Mouse (Mus musculus) large intestine, adult 2 months (tissue): ENCODE measurements around the gene Sfmbt2. TPM values are rescaled to one million over a fixed set of nuclear protein-coding genes. Genes with fewer than 3 reads are reported as not detected.

ENCODE experiments used
- DNase-seq: peaks from one replicate; pipeline ENCODE4 v3.0.0-alpha.2; 2012; ENCODE audit warnings: low read depth, low spot score
- WGBS: fragments of 180-500 bp; shearing (Covaris S2); methylation state at CpG from one replicate; pipeline ENCODE4 v1.1.7; 2018; 5-methylcytosine and 5-hydroxymethylcytosine counted together
- polyA plus RNA-seq: library from polyadenylated mRNA; depleted of rRNA; stranded (reverse); fragments of >200 nt; gene quantifications from 2 replicates; pipeline ENCODE4 v1.2.3, GENCODE M21; 2012; rRNA removed

Sfmbt2 gene
- polyA plus RNA-seq, 1 experiment: 0.12 TPM

DNA sequence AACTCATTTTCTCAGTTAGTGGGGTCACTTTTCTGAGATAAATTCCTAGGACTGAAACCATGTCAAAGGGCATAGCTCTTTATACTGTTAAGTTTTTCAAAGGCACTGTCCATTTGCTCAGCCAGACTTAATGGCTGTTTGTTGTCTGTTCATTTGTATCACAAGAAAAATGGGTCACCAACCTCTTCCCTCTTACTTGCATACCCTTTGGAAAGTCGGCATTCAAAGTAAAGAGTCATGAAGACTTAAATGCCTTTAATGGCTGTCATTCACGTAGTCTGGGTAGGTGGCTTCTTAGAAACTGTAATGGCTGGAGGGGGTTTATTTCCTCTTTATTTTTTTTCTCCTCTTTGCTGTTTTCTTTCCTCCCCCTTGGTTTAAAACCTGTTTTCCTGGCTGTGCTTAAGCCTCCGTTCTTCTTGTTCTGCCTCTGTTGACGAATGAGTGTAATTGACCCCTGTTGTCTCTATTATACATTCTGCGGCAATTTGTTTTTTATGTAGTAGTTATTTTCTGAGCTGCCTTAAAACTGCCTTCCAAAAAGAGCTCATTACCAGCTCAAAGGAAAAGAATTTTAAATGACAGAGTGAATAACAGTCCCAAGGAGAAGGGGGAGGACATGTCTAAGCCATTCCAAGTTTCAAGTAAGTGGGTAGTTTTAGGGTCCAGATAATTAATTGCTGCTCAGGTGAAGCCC, 151.6 kb downstream of the Sfmbt2 start:
- no peak for DNase-seq
- WGBS: 58% methylated on average over 5 of the region's 5 CpGs

DNA sequence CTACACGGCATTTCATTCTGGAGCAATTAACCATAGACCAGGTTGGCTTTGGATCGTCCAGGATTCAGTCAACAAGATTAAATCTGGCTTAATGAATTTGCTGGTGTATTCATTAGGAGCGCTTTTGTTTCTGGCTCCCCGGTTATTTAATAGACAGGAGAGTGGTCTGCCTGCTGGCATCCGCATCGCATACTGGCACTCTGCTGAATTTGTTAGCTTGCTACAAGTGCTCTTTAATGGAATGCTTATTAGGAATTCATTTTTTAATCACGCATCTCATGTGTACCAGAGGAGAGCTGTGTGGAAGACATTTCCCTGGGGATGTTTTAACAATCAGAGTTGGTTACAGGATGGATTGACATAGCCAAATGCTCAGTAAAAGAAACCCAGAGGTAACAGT, 155.3 kb downstream of the Sfmbt2 start:
- DNase-seq: no peak
- 90% methylated on average over 7 of the region's 7 CpGs for WGBS

DNA sequence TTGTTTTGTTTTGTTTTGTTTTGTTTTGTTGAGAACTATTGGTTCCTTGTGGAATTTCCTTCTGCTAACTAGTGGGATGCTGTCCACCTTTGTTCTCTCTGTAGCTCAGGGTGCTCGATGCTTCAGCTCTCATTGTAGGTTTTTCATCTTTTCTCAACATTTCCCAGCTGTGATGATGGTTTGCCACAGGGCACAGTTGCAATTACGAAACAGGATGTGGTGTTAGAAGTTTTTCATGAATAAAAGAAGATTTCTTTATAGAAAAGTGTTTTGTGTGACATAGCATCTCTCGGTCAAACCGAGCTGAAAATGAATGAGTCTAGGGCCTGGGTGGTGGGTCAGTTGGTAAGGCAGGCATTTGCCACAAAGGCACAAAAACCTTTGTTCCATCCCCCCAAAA, 171.5 kb downstream of the Sfmbt2 start:
- 78% methylated on average over 4 of the region's 4 CpGs for WGBS
- no peak for DNase-seq

DNA sequence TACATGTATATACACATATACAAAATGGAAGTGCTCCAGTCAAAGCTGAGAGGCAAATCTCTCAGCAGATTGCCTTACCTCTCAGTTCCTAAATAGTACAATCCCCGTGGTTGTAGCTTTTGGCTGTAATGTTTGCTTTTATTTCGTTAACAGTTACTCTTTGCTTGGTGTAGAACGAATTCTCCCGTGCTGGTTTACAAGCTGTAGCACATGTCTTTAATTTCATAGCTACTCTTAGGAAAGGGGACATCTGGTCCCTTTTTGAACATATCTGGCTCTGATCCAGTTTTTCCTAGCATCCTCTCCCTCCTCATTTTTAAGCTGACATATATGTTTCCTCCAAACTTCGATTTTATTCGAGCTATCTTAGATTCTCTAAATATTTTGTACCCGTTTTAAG, 172.1 kb downstream of the Sfmbt2 start:
- WGBS: 66% methylated on average over 7 of the region's 7 CpGs

DNA sequence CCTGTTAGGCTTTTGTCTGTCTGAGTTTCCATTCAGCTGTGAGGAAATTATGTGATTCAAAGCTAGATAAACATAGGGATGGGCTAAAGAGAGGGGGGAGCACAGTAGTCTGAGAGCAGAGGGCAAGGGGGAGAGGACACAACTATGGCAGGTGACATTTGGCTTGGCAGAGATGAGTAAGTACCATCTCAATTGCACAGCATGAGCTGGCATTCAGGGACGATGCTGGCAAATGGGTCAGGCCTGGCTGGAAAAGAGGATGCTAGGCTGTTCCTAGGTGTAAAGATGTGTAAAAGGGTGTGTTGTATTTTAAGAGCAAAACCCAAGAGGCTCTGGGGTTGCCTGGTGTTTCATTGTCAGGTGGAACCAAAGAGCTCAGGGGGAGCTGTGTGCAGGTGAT, 188.5 kb downstream of the Sfmbt2 start:
- DNase-seq: no peak
- 76% methylated on average over 1 of the region's 1 CpGs for WGBS

More for the DNA sequence above, 172.1 kb downstream of the Sfmbt2 start:
- DNase-seq: no peak

DNA sequence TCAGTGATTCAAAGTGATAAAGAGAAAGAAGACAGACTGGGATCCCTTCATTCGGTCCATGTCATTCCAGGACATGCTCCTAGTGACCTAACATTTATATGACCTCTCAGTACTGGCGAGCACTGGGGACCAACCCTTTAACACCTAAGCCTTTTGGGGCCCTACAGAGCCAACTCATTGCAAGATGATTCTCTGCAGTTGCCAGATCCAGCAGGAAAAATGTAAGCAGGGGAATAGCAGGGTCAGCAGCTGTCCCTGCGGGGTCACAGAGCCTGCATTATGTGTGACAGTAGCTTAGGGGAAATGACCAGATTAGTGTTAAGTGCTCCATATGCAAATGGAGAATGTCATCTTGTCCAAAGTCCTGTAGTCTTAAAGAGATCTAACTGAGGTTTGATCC, 195.2 kb downstream of the Sfmbt2 start:
- DNase-seq: no peak
- 85% methylated on average over 3 of the region's 3 CpGs for WGBS

DNA sequence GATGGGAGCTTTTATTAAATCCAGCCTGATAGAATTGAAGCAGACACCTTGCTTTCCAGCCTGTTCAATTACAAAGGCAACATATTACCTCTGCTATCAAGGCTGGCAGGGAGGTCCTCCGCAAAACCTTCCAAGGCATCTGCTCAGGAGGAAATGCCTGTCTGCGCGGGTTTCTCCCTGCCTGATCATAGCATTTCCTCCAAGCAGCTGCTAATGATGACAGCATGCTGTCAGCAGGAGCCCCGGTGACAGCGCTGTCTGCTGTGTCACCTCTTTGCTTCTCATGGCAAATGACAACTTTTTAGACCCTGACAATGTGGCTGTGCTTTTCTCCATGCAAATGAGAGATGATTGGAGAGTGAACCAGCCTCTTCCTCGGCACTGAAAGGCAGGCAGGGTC, 199.1 kb downstream of the Sfmbt2 start:
- WGBS: 57% methylated on average over 6 of the region's 6 CpGs
- DNase-seq: no peak

DNA sequence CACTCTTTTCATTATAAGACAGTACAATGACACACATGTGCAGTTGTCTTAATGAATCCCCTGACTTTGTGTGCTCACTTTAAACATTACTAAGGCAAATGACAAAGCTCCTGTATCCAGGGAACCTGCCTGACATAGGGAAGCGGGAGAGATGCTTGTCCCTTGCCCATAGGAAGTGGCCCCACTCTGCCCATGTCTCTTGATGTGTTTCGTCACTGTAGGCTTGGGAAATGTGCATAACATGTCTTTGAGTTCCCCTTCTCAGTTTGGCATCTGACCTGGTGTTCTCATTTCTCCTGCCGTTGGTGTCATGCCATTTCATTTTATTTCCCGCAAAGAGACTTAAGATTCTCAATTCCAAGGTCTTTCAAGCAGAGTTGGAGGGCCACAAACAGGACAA, 202.0 kb downstream of the Sfmbt2 start:
- 84% methylated on average over 4 of the region's 4 CpGs for WGBS

DNA sequence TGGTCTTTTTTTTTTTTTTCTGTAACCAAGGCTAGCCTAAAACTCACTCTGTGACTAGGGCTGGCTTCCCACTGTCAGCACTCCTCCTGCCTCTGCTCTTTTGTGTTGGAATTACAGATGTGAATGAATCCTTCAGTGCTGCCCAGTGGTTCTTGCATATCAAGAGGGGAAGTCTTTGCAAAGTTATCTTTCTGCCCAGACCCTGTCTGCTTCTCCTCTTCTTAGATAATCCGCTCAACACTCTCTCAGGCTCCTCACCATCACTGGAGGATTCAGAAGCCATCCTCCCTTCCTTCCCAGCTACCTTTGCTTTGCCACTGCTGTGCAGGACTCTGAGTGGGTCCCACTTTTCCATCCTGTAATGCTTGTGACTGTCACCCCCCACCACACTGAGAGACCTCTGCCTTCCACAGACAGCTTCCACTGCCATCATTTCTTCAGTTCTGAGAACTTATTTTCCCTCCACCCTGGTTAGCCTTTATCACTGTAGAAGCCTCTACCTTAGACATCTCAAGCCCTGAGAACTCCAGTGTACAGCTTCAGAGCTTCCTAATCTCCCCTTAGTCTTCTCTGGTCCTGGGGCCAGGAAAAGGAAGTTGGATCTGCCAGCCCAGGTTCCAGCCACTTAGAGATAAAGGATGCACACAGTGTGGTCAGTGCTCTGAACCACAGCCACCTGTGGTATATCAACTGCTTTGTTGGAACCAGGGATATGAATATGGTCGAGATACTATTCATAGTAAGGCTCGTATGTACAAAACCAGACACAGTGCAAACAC, 205.8 kb downstream of the Sfmbt2 start:
- 72% methylated on average over 3 of the region's 3 CpGs for WGBS
- DNase-seq: no peak

More for the DNA sequence above, 202.0 kb downstream of the Sfmbt2 start:
- DNase-seq: no peak

DNA sequence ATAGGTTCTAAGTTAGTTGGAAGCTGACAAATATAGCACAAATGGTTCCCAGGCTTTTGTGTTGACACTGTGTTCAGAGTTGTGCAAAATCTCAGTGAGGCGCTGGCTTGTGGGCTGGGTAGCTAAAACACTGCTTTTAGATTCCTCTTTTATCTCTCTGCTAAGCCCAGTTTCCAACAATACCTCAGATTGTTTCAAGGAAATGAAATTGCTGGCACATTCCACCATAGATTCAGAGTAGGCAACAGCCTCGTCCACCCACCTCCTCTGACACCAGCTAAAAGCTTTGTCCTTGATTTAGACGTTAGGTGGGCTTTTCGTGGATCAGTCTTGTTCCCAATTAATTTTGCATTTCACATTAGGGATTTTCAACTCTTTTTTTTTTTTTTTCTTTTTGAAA, 212.4 kb downstream of the Sfmbt2 start:
- no peak for DNase-seq
- 77% methylated on average over 4 of the region's 4 CpGs for WGBS

DNA sequence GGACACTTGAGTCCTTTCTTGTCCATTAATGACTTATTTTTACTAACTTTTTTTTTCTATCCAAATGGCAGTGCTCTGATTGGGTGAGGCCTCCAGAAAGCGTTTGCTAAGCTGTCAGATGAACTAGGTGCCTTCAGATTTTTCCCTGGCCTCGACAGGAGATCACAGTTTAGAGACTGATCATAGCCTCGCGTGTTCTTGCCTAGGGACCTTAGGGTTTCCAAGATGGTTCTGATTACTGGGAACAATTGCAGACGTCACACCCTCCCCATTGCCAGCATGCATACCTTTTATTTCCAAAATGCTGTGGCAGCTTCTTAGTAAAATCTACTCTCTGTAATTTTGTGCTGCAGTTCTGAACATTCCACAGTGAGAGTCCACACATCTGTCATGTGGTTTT, 212.8 kb downstream of the Sfmbt2 start:
- 73% methylated on average over 5 of the region's 5 CpGs for WGBS
- no peak for DNase-seq

DNA sequence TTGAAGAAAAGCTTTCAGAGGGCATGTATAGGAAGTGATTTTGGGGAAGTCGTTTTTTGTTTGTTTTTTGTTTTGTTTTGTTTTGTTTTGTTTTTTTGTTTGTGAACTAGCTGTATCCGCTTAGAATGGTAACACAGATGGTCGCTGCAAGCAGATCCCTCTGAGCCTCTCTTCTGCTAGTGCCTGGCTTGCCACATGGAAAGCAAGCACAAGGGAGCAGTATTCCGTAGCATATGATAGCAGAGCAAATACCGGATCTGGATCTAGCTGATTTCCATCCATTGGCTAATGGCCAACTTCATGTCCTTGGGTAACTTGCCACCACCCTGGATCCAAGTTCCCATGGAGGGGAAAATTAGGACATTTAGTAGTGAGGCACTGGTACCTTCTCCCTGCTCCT, 221.0 kb downstream of the Sfmbt2 start:
- DNase-seq: no peak
- WGBS: 74% methylated on average over 5 of the region's 5 CpGs

DNA sequence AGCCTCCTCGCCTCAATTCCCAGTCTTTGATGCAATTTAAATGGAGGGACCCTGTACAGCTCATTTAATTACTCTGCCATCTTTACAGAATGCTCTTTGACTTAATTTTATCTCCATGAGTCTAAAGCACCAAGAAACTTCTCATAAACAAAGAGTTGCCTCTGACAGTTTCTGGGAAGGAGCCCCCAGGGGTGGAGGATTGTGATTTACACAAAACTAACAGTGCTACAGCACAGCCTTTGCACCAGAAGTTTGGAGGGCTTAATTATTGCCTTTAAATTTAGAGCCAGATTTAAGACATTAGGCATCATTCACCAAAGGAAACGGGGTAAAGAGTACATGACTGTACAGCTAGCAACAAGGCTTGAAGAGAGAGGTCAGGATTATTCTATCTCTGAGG, 245.2 kb downstream of the Sfmbt2 start:
- no peak for DNase-seq
- WGBS: 58% methylated on average over 2 of the region's 2 CpGs

Other genes starting within 250 kb of the Sfmbt2 start
- 0.05 TPM in 1 of 2 replicates, not detected in the other for gene Itih2, start 239.1 kb upstream of the Sfmbt2 start, polyA plus RNA-seq
- 5.7 and 11.8 TPM in 2 replicates for gene Itih5, start 216.9 kb upstream of the Sfmbt2 start, polyA plus RNA-seq